Mouse (Mus musculus): ENCODE measurements around the gene Dscam. TPM values are rescaled to one million over a fixed set of nuclear protein-coding genes. Genes with fewer than 3 reads are reported as not detected.

Gene Dscam
- polyA plus RNA-seq, 1 experiment from 2014 or later = 8.5 TPM

GRCm38 (mm10) chr16:97002837-97003236 is 167.7 kb downstream of the Dscam start:
- H3K9ac ChIP-seq (replicated peaks; ENCODE audit: low read depth, low read length) = 0 out of 2 replicates have a peak overlapping the region, but pooled peaks have one; percentile 3
- no peaks in the 10 kb centered on the region for H3K9me3 ChIP-seq (ENCODE audit: control insufficient read depth, low read length)
- ATAC-seq = peak; percentile 57
- no peaks in the 10 kb centered on the region for H3K36me3 ChIP-seq (ENCODE audit: control insufficient read depth, insufficient read depth)
- H3K27ac ChIP-seq (ENCODE audit: low read length) = peak overlapping the region; percentile 82
- 13% methylated on average over 2 of the region's 2 CpGs for WGBS
- no peak overlapping the region for H3K4me3 ChIP-seq (replicated peaks; ENCODE audit: low read length)
- H3K4me2 ChIP-seq (ENCODE audit: low read length) = no peak overlapping the region
- peaks cover 38% of the 10 kb centered on the region for H3K4me1 ChIP-seq (replicated peaks; ENCODE audit: control insufficient read depth, insufficient read depth, low read length)
- H3K27me3 ChIP-seq (replicated peaks; ENCODE audit: control insufficient read depth, insufficient read depth, low read length) = no peaks in the 10 kb centered on the region

GRCm38 (mm10) chr16:97002189-97002588 is 168.4 kb downstream of the Dscam start:
- 42% methylated on average over 3 of the region's 3 CpGs for WGBS
- H3K36me3 ChIP-seq (ENCODE audit: control insufficient read depth, insufficient read depth) = no peaks in the 10 kb centered on the region
- no peak overlapping the region for H3K4me3 ChIP-seq (replicated peaks; ENCODE audit: low read length)
- peak overlapping the region; percentile 91 for H3K27ac ChIP-seq (ENCODE audit: low read length)
- peaks cover 35% of the 10 kb centered on the region for H3K4me1 ChIP-seq (replicated peaks; ENCODE audit: control insufficient read depth, insufficient read depth, low read length)
- H3K27me3 ChIP-seq (replicated peaks; ENCODE audit: control insufficient read depth, insufficient read depth, low read length) = no peaks in the 10 kb centered on the region
- H3K9ac ChIP-seq (replicated peaks; ENCODE audit: low read depth, low read length) = peak overlapping the region; percentile 41; the same call in 1 of the 2 replicates
- H3K9me3 ChIP-seq (ENCODE audit: control insufficient read depth, low read length) = no peaks in the 10 kb centered on the region
- no peak overlapping the region for H3K4me2 ChIP-seq (ENCODE audit: low read length)
- peak; percentile 67 for ATAC-seq

- peaks cover 24% of the 10 kb centered on the region for H3K4me1 ChIP-seq (replicated peaks; ENCODE audit: control insufficient read depth, insufficient read depth, low read length)
- no peak overlapping the region for H3K9ac ChIP-seq (replicated peaks; ENCODE audit: low read depth, low read length)
- H3K36me3 ChIP-seq (ENCODE audit: control insufficient read depth, insufficient read depth) = no peaks in the 10 kb centered on the region
- H3K9me3 ChIP-seq (ENCODE audit: control insufficient read depth, low read length) = no peaks in the 10 kb centered on the region
- 13% methylated on average over 3 of the region's 3 CpGs for WGBS
- no peaks in the 10 kb centered on the region for H3K27me3 ChIP-seq (replicated peaks; ENCODE audit: control insufficient read depth, insufficient read depth, low read length)
- no peak overlapping the region for H3K4me2 ChIP-seq (ENCODE audit: low read length)
- H3K4me3 ChIP-seq (replicated peaks; ENCODE audit: low read length) = no peak overlapping the region
- ATAC-seq = peak; percentile 90
- H3K27ac ChIP-seq (ENCODE audit: low read length) = peak overlapping the region; percentile 26; the same call in 1 of the 2 replicates
These were observed 173.7 kb downstream of the Dscam start for GRCm38 (mm10) chr16:96996854-96997253.

- H3K4me3 ChIP-seq (replicated peaks; ENCODE audit: low read length) = no peak overlapping the region
- no peaks in the 10 kb centered on the region for H3K27me3 ChIP-seq (replicated peaks; ENCODE audit: control insufficient read depth, insufficient read depth, low read length)
- no peak overlapping the region for H3K9ac ChIP-seq (replicated peaks; ENCODE audit: low read depth, low read length)
- peaks cover 18% of the 10 kb centered on the region for H3K4me1 ChIP-seq (replicated peaks; ENCODE audit: control insufficient read depth, insufficient read depth, low read length)
- WGBS = 82% methylated on average over 4 of the region's 4 CpGs
- no peaks in the 10 kb centered on the region for H3K36me3 ChIP-seq (ENCODE audit: control insufficient read depth, insufficient read depth)
- no peak overlapping the region for H3K4me2 ChIP-seq (ENCODE audit: low read length)
- H3K9me3 ChIP-seq (ENCODE audit: control insufficient read depth, low read length) = no peaks in the 10 kb centered on the region
- 0 out of 2 replicates have a peak overlapping the region, but pooled peaks have one; percentile 28 for H3K27ac ChIP-seq (ENCODE audit: low read length)
- ATAC-seq = no peak
These were observed 174.7 kb downstream of the Dscam start for GRCm38 (mm10) chr16:96995858-96996257.

- WGBS = 84% methylated on average over 2 of the region's 2 CpGs
- Histone ChIP-seq H3K4me2 (ENCODE audit: low read length) (no peak overlapping the region), H3K27ac (ENCODE audit: low read length) (no peak overlapping the region), H3K9ac (replicated peaks; ENCODE audit: low read depth, low read length) (no peak overlapping the region), H3K9me3 (ENCODE audit: control insufficient read depth, low read length) (peaks cover 2% of the 10 kb centered on the region; the same call in 1 of the 2 replicates), H3K36me3 (ENCODE audit: control insufficient read depth, insufficient read depth) (no peaks in the 10 kb centered on the region), H3K4me1 (replicated peaks; ENCODE audit: control insufficient read depth, insufficient read depth, low read length) (no peaks in the 10 kb centered on the region), H3K27me3 (replicated peaks; ENCODE audit: control insufficient read depth, insufficient read depth, low read length) (no peaks in the 10 kb centered on the region), H3K4me3 (replicated peaks; ENCODE audit: low read length) (no peak overlapping the region)
- no peak for ATAC-seq
These were observed 183.2 kb downstream of the Dscam start for GRCm38 (mm10) chr16:96987396-96987795.

- no peak for ATAC-seq
- 50% methylated on average over 7 of the region's 7 CpGs for WGBS
- Histone ChIP-seq H3K4me2 (ENCODE audit: low read length) (no peak overlapping the region), H3K27ac (ENCODE audit: low read length) (no peak overlapping the region), H3K4me1 (replicated peaks; ENCODE audit: control insufficient read depth, insufficient read depth, low read length) (peaks cover 7% of the 10 kb centered on the region; the same call in 1 of the 2 replicates), H3K36me3 (ENCODE audit: control insufficient read depth, insufficient read depth) (no peaks in the 10 kb centered on the region), H3K9me3 (ENCODE audit: control insufficient read depth, low read length) (no peaks in the 10 kb centered on the region), H3K27me3 (replicated peaks; ENCODE audit: control insufficient read depth, insufficient read depth, low read length) (no peaks in the 10 kb centered on the region), H3K9ac (replicated peaks; ENCODE audit: low read depth, low read length) (no peak overlapping the region), H3K4me3 (replicated peaks; ENCODE audit: low read length) (no peak overlapping the region)
These were observed 197.3 kb downstream of the Dscam start for GRCm38 (mm10) chr16:96973300-96973699.

- Histone ChIP-seq H3K9me3 (ENCODE audit: control insufficient read depth, low read length) (no peaks in the 10 kb centered on the region), H3K4me3 (replicated peaks; ENCODE audit: low read length) (no peak overlapping the region), H3K27ac (ENCODE audit: low read length) (no peak overlapping the region), H3K4me2 (ENCODE audit: low read length) (no peak overlapping the region), H3K36me3 (ENCODE audit: control insufficient read depth, insufficient read depth) (no peaks in the 10 kb centered on the region), H3K9ac (replicated peaks; ENCODE audit: low read depth, low read length) (no peak overlapping the region), H3K27me3 (replicated peaks; ENCODE audit: control insufficient read depth, insufficient read depth, low read length) (no peaks in the 10 kb centered on the region), H3K4me1 (replicated peaks; ENCODE audit: control insufficient read depth, insufficient read depth, low read length) (peaks cover 7% of the 10 kb centered on the region; the same call in 1 of the 2 replicates)
- 79% methylated on average over 4 of the region's 4 CpGs for WGBS
- ATAC-seq = no peak
These were observed 198.8 kb downstream of the Dscam start for GRCm38 (mm10) chr16:96971768-96972167.

GRCm38 (mm10) chr16:96970412-96970811 is 200.1 kb downstream of the Dscam start:
- ATAC-seq = no peak
- H3K27ac ChIP-seq (ENCODE audit: low read length) = no peak overlapping the region
- H3K4me2 ChIP-seq (ENCODE audit: low read length) = no peak overlapping the region
- H3K36me3 ChIP-seq (ENCODE audit: control insufficient read depth, insufficient read depth) = no peaks in the 10 kb centered on the region
- H3K9ac ChIP-seq (replicated peaks; ENCODE audit: low read depth, low read length) = no peak overlapping the region
- WGBS = 75% methylated on average over 2 of the region's 2 CpGs
- no peak overlapping the region for H3K4me3 ChIP-seq (replicated peaks; ENCODE audit: low read length)
- H3K9me3 ChIP-seq (ENCODE audit: control insufficient read depth, low read length) = no peaks in the 10 kb centered on the region
- no peaks in the 10 kb centered on the region for H3K27me3 ChIP-seq (replicated peaks; ENCODE audit: control insufficient read depth, insufficient read depth, low read length)
- H3K4me1 ChIP-seq (replicated peaks; ENCODE audit: control insufficient read depth, insufficient read depth, low read length) = peaks cover 7% of the 10 kb centered on the region; the same call in 1 of the 2 replicates

- Histone ChIP-seq H3K27ac (ENCODE audit: low read length) (no peak overlapping the region), H3K4me2 (ENCODE audit: low read length) (no peak overlapping the region), H3K4me1 (replicated peaks; ENCODE audit: control insufficient read depth, insufficient read depth, low read length) (peaks cover 7% of the 10 kb centered on the region; the same call in 1 of the 2 replicates), H3K9me3 (ENCODE audit: control insufficient read depth, low read length) (no peaks in the 10 kb centered on the region), H3K27me3 (replicated peaks; ENCODE audit: control insufficient read depth, insufficient read depth, low read length) (no peaks in the 10 kb centered on the region), H3K36me3 (ENCODE audit: control insufficient read depth, insufficient read depth) (no peaks in the 10 kb centered on the region), H3K9ac (replicated peaks; ENCODE audit: low read depth, low read length) (no peak overlapping the region), H3K4me3 (replicated peaks; ENCODE audit: low read length) (no peak overlapping the region)
- ATAC-seq = peak; percentile 59
- 85% methylated on average over 2 of the region's 2 CpGs for WGBS
These were observed 200.9 kb downstream of the Dscam start for GRCm38 (mm10) chr16:96969643-96970042.
